Mouse (Mus musculus) kidney, postnatal 14 days (tissue): ENCODE measurements around the gene Cpt2.
A peak's percentile ranks its signal among the peaks of the same experiment; 100 is the strongest.

Experiments
- DNase-seq: peaks from one replicate; pipeline ENCODE4 v3.0.0; 2022; ENCODE audit warnings: mixed read lengths

The Cpt2 gene

DNA sequence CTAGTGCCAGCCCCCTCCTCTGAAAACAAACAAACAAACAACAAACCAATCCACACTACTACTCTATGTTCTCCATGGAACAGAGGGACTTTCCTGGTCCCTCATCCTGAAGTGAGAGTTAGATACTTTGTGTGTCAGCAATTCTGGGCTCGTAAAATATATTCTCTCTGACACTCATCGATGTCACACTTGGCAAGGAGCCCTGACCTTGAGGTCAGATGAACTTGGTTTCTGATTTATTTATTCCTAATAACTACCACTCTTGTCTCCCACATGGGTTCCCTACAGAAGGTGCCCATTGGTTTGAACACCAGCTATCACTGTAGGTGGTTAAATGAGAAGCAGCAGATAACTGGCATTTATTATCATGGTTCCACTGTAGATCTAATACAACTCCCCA lies 3.1 kb downstream of the Cpt2 start:
- peak; percentile 34 for DNase-seq

DNA sequence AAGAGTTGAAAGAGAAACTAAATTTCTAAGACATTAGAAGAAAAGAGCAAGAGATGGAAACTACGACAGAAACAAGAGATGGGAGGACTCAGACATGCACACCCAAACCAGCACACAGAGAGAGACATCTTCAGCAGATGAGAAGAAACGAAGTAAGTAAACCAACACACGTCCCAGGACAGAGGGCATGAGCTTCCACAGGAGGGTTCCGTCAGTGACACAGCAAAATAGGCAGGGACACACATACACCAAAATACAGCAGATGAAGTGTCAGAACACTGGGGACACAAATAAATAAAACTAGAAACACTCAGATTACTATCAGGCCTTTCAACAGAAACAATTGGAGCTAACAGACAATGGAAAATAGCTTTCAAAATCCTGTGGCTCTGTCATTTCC lies 13.4 kb downstream of the Cpt2 start:
- no peak for DNase-seq

DNA sequence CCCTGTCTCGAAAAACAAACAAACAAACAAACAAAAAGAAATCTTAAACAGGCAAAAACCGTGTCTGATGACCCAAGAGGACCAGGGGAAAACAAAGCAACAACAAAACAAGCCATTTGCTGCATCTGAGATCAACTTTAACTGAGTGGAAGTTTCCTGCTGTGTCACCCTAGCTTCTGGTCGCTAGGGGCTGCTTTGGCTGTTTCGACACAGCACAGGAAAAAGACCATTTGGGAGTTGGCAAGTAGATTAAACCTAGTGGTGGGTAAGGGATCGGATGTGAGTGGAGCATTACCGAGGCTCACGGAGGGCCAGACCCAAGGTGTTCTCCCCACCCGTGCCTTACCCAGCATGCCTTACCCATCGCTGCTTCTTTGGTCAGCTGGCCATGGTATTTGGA lies 16.8 kb downstream of the Cpt2 start:
- DNase-seq = no peak

GRCm38 (mm10) chr4:107904252-107904651 lies 19.2 kb downstream of the Cpt2 start:
- no peak for DNase-seq

- no peak for DNase-seq
Measured at GRCm38 (mm10) chr4:107900206-107900605, 23.2 kb downstream of the Cpt2 start.

DNA sequence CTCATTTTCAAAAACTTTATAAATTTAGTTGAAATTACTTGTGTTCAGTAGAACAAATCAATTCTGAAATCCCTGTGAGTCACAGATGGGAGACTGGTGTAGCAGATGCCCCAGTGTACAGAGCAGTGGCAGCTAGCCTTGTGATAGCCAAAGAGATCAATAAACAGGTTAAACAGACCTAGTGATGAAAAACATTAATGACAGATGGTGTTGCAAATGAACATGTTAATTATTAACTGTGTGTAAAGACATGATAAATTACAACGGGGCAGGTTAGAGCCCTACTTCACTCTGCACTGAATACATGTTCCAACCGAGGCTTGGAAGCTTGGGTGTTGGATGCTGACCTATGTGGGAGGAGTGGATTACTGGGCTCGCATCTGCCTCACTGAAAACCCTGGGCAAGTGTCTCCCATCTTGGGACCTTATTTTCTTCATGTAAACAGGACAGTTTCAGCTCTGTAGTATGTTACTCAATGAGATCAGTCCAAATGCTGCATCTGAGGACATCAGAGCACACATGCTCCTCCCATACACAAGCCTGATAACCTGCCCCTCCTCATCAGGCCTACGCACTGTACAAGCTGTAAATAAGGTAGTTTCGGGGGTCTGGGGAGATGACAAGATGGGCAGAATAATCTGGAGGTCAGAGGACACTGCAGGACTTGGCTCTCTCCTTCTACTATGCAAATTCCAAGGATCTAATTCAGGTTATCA lies 24.0 kb downstream of the Cpt2 start:
- no peak for DNase-seq

GRCm38 (mm10) chr4:107892663-107893062 lies 30.7 kb downstream of the Cpt2 start:
- peak; percentile 13 for DNase-seq

DNA sequence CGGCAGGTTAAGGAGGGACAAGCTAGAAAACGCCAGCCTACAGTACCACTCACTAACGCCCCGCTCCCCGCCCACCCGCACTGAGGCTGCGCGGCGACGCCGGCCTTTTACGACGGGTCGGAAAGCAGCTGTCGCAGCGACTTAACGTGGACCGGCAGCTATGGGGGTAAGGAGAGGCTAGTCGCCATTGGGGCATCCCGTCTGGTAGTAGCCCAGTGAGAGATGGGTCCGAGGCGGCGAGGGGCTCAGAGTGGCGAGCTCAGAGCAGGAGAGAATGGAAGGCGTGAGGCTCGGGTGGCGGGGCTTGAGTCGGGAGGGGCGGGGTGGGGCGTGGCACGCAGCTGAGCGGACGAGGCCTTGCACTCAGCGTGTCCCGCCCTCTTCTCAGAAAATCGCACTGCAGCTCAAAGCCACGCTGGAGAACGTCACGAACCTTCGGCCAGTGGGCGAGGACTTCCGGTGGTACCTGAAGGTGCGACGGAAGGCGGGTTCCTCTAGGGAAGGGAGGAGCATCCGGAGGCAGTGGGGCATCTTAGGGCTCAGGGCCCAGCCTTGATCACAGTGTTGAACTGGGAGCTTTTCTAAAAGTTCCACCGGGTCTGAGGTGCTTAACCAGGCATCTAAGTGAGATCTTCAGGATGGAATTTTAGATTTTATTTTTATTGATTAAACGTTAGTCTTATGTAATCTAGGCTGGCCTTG lies 33.5 kb downstream of the Cpt2 start, which contains the start of gene 0610037L13Rik:
0610037L13Rik (plus strand) TSS at position 83 of the 702 bp plus-strand sequence.
- DNase-seq = peak; percentile 96

- no peak for DNase-seq
Measured at GRCm38 (mm10) chr4:107889385-107889730, 34.1 kb downstream of the Cpt2 start.

- DNase-seq = no peak
Measured at GRCm38 (mm10) chr4:107886371-107886770, 37.0 kb downstream of the Cpt2 start.

DNA sequence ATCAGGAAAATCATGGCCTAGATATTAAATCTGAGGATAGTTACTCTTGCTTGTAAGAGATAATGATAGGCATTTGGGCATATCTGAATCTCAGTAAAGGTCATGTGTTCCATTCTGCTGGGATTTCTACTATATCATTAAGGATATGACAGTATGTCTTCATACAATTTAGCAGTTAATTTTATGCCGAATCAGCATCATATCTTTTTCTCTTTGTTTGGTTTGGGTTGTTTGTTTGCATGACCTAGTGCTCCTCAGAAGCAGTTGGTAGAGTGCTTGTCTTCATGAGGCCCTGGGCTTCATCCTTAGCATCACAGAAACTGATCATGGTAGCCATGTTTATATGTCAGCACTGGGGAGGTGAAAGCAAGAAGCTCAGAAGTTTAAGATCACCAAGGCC lies 41.8 kb downstream of the Cpt2 start:
- no peak for DNase-seq

GRCm38 (mm10) chr4:107879254-107880050 lies 44.0 kb downstream of the Cpt2 start, which contains the start of gene Magoh:
Magoh (plus strand) TSS chr4:107879755.
- DNase-seq = peak; percentile 98

- DNase-seq = no peak
Measured at GRCm38 (mm10) chr4:107864866-107865265, 58.5 kb downstream of the Cpt2 start.

DNA sequence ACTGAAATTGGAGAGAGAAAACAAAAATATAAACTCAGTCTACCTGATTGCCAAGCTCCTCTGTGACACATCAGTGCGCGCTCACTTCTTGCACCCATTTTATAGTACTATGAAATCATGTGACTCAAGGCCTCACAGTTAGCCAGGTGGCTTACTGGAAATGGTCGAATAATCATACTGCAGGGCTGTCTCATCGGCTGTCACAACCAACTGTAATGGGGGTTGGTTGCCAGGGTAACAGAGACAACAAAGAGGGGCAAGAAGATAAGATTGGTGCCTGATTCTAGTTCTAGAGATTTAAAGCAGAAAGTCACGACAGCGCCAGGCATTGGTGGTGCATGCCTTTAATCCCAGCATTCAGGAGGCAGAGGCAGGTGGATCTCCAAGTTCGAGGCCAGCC lies 64.4 kb downstream of the Cpt2 start:
- no peak for DNase-seq

GRCm38 (mm10) chr4:107856958-107857686 lies 66.3 kb downstream of the Cpt2 start:
- DNase-seq = no peak
